In genomic region chr10:10751033-10751432, GRCm38 (mm10) we compare ENCODE assay signal across 14 mouse cellular contexts.
"Had no signal": no experiment of that assay in that cellular context is flagged by ENCODE, and none has a peak within 500 bp of the region (broad histone marks: within the 10 kb centered on the region; RNA-seq: fewer than 3 reads in every experiment).

No protein-coding gene starts in this region.

- H3K27me3 ChIP-seq: liver, embryonic 15.5 days; midbrain, embryonic 13.5 days had no signal

- H3K27ac ChIP-seq: kidney, postnatal 0 days; liver, embryonic 15.5 days; midbrain, embryonic 13.5 days had no signal

- H3K9ac ChIP-seq: liver, embryonic 15.5 days; midbrain, embryonic 13.5 days had no signal

- H3K4me3 ChIP-seq: liver, embryonic 15.5 days; midbrain, embryonic 13.5 days had no signal

- ATAC-seq: inflammation-experienced regulatory T-cells, adult 6 months; lung, postnatal 0 days had no signal

- H3K4me2 ChIP-seq: liver, embryonic 11.5 days; liver, embryonic 15.5 days; midbrain, embryonic 13.5 days had no signal

- H3K36me3 ChIP-seq: liver, embryonic 15.5 days; midbrain, embryonic 13.5 days had no signal

- H3K9me3 ChIP-seq: liver, embryonic 15.5 days; midbrain, embryonic 13.5 days had no signal

- H3K4me1 ChIP-seq: liver, embryonic 15.5 days had no signal

- DNase-seq: kidney, adult 11 months; kidney, adult 9 months; kidney, postnatal 36 days; left cerebral cortex, postnatal 4 days; lung, adult 2 months; lung, postnatal 36 days; thymus, adult 2 months; thymus, postnatal 25 days had no signal
